Mouse (Mus musculus): ENCODE results near the gene Sptbn2. TPM values are rescaled to one million over a fixed set of nuclear protein-coding genes. Genes with fewer than 3 reads are reported as not detected.
A peak's percentile ranks its signal among the peaks of the same experiment; 100 is the strongest.

The Sptbn2 gene
- total and polyA plus RNA-seq, 3 experiments: 0.20 to 0.27 (median 0.23) TPM

DNA sequence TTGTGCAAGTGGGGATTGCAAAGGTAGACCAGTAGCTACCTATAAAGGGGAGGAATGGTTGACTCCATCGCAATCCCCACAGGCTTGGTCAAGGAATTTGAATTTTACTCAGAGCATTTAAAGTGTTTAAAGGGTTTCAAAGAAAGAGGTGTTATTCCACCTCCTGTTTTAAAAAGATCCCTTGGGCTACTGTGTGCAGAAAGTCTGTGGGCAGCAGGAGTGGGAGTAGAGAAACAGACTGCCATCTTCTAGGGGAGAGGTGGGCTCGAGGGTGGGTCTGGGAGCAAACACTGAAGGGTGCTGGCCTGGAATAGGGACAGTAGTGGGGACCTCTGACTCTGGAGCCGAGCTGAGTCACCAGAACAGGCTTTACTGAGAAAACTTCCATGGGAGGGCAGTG is 22.1 kb downstream of the Sptbn2 start:
- no peak for DNase-seq
- TF ChIP-seq POLR2A (IDR thresholded peaks at IDR 0.05; ENCODE audit: insufficient read depth, low read depth, low read length): no peak
- TF ChIP-seq CTCF (IDR thresholded peaks at IDR 0.05): no peak
- no peak for TF ChIP-seq EP300 (IDR thresholded peaks at IDR 0.05; ENCODE audit: insufficient read depth, low read depth, low read length)
- H3K27ac ChIP-seq: no peak overlapping the region
- H3K4me1 ChIP-seq (ENCODE audit: control insufficient read depth, insufficient read depth, low read length): no peaks in the 10 kb centered on the region
- WGBS: 68% methylated on average over 3 of the region's 3 CpGs
- no peaks in the 10 kb centered on the region for H3K27me3 ChIP-seq (ENCODE audit: control insufficient read depth, insufficient read depth, low read length)
- H3K36me3 ChIP-seq (ENCODE audit: control insufficient read depth, insufficient read depth, low read length): no peaks in the 10 kb centered on the region
- no peak overlapping the region for H3K4me3 ChIP-seq
- H3K79me2 ChIP-seq (replicated peaks; ENCODE audit: control insufficient read depth, insufficient read depth, low read length): no peaks in the 10 kb centered on the region
- intact Hi-C loops (cut with DNase I): no loop called here
- no peak overlapping the region for H3K9ac ChIP-seq (ENCODE audit: low read depth, low read length)

DNA sequence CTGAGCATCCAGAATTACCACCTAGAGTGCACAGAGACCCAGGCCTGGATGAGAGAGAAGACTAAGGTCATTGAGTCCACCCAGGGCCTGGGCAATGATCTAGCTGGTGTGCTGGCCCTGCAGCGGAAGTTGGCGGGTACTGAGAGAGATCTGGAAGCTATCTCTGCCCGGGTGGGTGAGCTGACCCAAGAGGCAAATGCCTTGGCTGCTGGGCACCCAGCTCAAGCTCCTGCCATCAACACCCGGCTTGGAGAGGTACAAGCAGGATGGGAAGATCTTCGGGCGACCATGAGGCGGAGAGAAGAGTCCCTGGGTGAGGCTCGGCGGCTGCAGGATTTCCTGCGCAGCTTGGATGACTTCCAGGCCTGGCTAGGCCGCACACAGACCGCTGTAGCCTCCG is 26.9 kb downstream of the Sptbn2 start:
- Histone ChIP-seq H3K27ac (no peak overlapping the region), H3K9ac (ENCODE audit: low read depth, low read length) (peak overlapping the region; percentile 59), H3K27me3 (ENCODE audit: control insufficient read depth, insufficient read depth, low read length) (no peaks in the 10 kb centered on the region), H3K36me3 (ENCODE audit: control insufficient read depth, insufficient read depth, low read length) (no peaks in the 10 kb centered on the region), H3K4me1 (ENCODE audit: control insufficient read depth, insufficient read depth, low read length) (no peaks in the 10 kb centered on the region), H3K4me3 (no peak overlapping the region), H3K79me2 (replicated peaks; ENCODE audit: control insufficient read depth, insufficient read depth, low read length) (no peaks in the 10 kb centered on the region)
- peak; percentile 42 to 50 for DNase-seq
- TF ChIP-seq EP300 (IDR thresholded peaks at IDR 0.05; ENCODE audit: insufficient read depth, low read depth, low read length) (no peak), POLR2A (IDR thresholded peaks at IDR 0.05; ENCODE audit: insufficient read depth, low read depth, low read length) (no peak), CTCF (IDR thresholded peaks at IDR 0.05) (no peak)
- intact Hi-C loops (cut with DNase I): no loop called here
- 64% methylated on average over 13 of the region's 13 CpGs for whole genome bisulfite sequencing

DNA sequence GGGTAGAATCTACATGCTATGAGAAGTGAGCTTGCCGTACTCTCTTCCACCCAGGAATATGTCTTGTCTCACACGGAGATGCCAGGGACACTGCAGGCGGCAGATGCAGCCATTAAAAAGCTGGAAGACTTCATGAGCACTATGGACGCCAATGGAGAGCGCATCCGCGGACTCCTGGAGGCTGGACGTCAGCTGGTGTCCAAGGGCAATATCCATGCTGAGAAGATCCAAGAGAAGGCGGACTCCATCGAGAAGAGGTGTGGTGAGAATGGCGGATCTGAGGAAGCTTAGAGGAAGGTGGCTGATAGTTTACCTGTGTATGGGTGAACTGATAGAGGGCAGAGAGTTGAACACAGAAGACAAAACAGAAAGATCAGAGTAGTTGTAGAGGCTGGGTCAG is 28.1 kb downstream of the Sptbn2 start:
- intact Hi-C loops (cut with DNase I): no loop called here
- no peaks in the 10 kb centered on the region for H3K4me1 ChIP-seq (ENCODE audit: control insufficient read depth, insufficient read depth, low read length)
- H3K27ac ChIP-seq: no peak overlapping the region

DNA sequence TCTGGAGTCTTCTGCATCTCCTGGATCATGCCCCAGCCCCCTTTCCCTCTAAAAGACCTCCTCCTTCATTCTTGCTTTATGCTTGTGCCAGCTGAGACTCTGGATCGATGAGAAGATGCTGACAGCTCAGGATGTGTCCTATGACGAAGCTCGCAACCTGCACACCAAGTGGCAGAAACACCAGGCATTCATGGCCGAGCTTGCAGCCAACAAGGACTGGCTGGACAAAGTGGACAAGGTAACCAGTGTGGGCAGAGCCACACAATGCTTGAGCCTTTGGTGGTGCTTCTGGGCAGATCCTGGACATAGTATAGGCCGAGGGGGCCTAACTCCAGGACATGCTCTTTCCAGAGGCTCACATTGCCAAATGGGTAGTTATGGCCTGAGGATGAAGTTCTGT is 28.8 kb downstream of the Sptbn2 start:
- intact Hi-C loops (cut with DNase I): no loop called here
- Histone ChIP-seq H3K4me3 (no peak overlapping the region), H3K79me2 (replicated peaks; ENCODE audit: control insufficient read depth, insufficient read depth, low read length) (no peaks in the 10 kb centered on the region), H3K4me1 (ENCODE audit: control insufficient read depth, insufficient read depth, low read length) (no peaks in the 10 kb centered on the region), H3K27me3 (ENCODE audit: control insufficient read depth, insufficient read depth, low read length) (no peaks in the 10 kb centered on the region), H3K27ac (no peak overlapping the region), H3K36me3 (ENCODE audit: control insufficient read depth, insufficient read depth, low read length) (no peaks in the 10 kb centered on the region), H3K9ac (ENCODE audit: low read depth, low read length) (no peak overlapping the region)
- no peak for TF ChIP-seq POLR2A (IDR thresholded peaks at IDR 0.05; ENCODE audit: insufficient read depth, low read depth, low read length)
- peak in 1 of 2 experiments; percentile 8 for DNase-seq
- 89% methylated on average over 5 of the region's 5 CpGs for WGBS

More for the DNA sequence above, 28.1 kb downstream of the Sptbn2 start:
- Histone ChIP-seq H3K79me2 (replicated peaks; ENCODE audit: control insufficient read depth, insufficient read depth, low read length) (no peaks in the 10 kb centered on the region), H3K27me3 (ENCODE audit: control insufficient read depth, insufficient read depth, low read length) (no peaks in the 10 kb centered on the region), H3K4me3 (no peak overlapping the region), H3K9ac (ENCODE audit: low read depth, low read length) (no peak overlapping the region), H3K36me3 (ENCODE audit: control insufficient read depth, insufficient read depth, low read length) (no peaks in the 10 kb centered on the region)
- 94% methylated on average over 11 of the region's 11 CpGs for WGBS
- TF ChIP-seq EP300 (IDR thresholded peaks at IDR 0.05; ENCODE audit: insufficient read depth, low read depth, low read length) (no peak), POLR2A (IDR thresholded peaks at IDR 0.05; ENCODE audit: insufficient read depth, low read depth, low read length) (no peak), CTCF (IDR thresholded peaks at IDR 0.05) (no peak)
- no peak for DNase-seq

DNA sequence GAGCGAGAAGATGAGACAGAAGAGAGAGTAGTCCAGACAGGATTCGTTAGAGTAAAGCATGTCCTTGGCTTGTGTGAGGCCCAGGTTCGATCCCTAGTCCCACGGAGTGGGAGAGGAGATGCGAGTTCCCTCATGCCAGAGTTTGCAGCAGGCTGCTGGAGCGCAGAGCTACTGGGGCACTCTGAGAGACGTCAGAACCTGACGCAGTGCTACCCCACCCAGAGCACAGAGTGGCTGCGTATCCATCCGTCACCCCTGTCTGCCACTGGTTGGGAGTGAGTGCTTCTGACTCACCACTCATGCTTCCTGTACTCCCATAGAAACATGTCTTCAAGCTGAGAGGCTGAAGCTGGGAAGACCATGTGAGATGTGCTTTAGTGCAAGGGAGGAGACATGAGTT is 30.5 kb downstream of the Sptbn2 start:
- Histone ChIP-seq H3K27ac (no peak overlapping the region), H3K4me1 (ENCODE audit: control insufficient read depth, insufficient read depth, low read length) (peaks cover 2% of the 10 kb centered on the region; the same call in 1 of the 2 replicates), H3K79me2 (replicated peaks; ENCODE audit: control insufficient read depth, insufficient read depth, low read length) (no peaks in the 10 kb centered on the region), H3K9ac (ENCODE audit: low read depth, low read length) (no peak overlapping the region), H3K4me3 (no peak overlapping the region), H3K27me3 (ENCODE audit: control insufficient read depth, insufficient read depth, low read length) (no peaks in the 10 kb centered on the region), H3K36me3 (ENCODE audit: control insufficient read depth, insufficient read depth, low read length) (no peaks in the 10 kb centered on the region)
- WGBS: 77% methylated on average over 10 of the region's 10 CpGs
- intact Hi-C loops (cut with DNase I): no loop called here
- TF ChIP-seq POLR2A (IDR thresholded peaks at IDR 0.05; ENCODE audit: insufficient read depth, low read depth, low read length) (no peak), CTCF (IDR thresholded peaks at IDR 0.05) (no peak), EP300 (IDR thresholded peaks at IDR 0.05; ENCODE audit: insufficient read depth, low read depth, low read length) (no peak)
- DNase-seq: peak in 1 of 2 experiments; percentile 12

DNA sequence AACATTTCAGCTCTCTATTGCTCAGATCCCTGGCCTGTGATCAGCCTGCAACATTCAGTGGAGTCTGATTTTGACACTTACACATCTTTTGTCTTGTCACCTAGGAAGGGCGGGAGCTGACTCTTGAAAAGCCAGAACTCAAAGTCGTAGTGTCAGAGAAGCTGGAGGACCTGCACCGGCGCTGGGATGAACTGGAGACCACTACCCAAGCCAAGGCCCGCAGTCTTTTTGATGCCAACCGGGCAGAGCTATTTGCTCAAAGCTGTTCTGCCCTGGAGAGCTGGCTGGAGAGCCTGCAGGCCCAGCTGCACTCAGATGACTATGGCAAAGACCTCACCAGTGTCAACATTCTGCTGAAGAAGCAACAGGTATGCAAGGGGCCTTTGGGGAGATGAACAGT is 31.3 kb downstream of the Sptbn2 start:
- H3K27ac ChIP-seq: no peak overlapping the region
- H3K36me3 ChIP-seq (ENCODE audit: control insufficient read depth, insufficient read depth, low read length): no peaks in the 10 kb centered on the region
- intact Hi-C loops (cut with DNase I): loop anchor here (2.0 kb wide), 1 partner anchor 245 kb away; no protein-coding TSS in a partner anchor
- no peaks in the 10 kb centered on the region for H3K27me3 ChIP-seq (ENCODE audit: control insufficient read depth, insufficient read depth, low read length)
- TF ChIP-seq CTCF (IDR thresholded peaks at IDR 0.05) (no peak), POLR2A (IDR thresholded peaks at IDR 0.05; ENCODE audit: insufficient read depth, low read depth, low read length) (no peak), EP300 (IDR thresholded peaks at IDR 0.05; ENCODE audit: insufficient read depth, low read depth, low read length) (no peak)
- H3K9ac ChIP-seq (ENCODE audit: low read depth, low read length): no peak overlapping the region
- peak in 1 of 2 experiments; percentile 12 for DNase-seq
- peaks cover 2% of the 10 kb centered on the region; the same call in 1 of the 2 replicates for H3K4me1 ChIP-seq (ENCODE audit: control insufficient read depth, insufficient read depth, low read length)
- H3K4me3 ChIP-seq: no peak overlapping the region
- WGBS: 90% methylated on average over 6 of the region's 6 CpGs
- H3K79me2 ChIP-seq (replicated peaks; ENCODE audit: control insufficient read depth, insufficient read depth, low read length): no peaks in the 10 kb centered on the region
